Mouse (Mus musculus) retina, postnatal 1 day (tissue): ENCODE results near the gene Pikfyve.

Experiments
- DNase-seq: peaks from one replicate; pipeline ENCODE4 v3.0.0-alpha.2; 2012

Gene Pikfyve

DNA sequence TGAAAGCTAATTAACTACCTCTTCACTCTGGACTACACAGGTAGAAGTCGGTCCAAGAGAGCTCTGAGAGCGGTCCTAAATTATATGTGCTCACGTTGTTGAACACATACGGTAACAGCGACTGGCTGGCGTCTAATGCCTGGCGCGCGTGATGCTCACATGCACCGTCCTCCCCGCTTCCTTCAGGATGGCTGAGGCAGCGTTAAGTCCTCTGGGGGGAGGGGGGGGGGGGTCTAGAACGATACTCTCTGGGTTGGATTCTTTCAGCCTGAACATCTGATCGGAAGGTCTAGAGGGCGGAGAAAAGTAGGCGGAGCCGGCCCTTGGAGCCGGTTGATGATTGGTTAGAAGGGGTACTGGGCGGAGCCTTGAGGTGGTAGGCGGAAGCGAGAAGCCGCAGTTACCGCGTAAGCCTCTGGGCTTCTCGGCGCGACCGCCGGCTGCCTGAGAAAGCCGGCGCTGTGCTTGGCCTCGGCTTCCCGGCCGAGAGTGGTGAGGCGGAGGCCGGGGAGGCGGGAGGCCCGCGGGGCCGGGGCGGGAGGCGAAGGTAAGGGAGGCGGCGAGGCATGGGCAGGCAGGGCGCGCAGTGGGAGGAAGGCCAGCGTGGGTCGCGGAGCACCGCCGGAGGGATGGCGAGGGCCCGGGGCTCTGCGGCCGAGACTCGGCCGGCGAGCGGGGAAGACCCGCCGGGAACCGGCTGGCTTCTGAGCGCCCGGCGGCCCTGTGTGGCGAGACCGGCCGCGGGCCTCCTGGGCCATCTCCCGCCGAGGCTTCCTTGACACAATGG, at the start of gene Pikfyve, which contains the start of gene Idh1:
Gene Pikfyve, plus strand, starts transcription at position 397 of the 787 bp plus-strand sequence.
Gene Idh1, minus strand, starts transcription at position 214 of the 787 bp plus-strand sequence.
- DNase-seq = peak; percentile 99

DNA sequence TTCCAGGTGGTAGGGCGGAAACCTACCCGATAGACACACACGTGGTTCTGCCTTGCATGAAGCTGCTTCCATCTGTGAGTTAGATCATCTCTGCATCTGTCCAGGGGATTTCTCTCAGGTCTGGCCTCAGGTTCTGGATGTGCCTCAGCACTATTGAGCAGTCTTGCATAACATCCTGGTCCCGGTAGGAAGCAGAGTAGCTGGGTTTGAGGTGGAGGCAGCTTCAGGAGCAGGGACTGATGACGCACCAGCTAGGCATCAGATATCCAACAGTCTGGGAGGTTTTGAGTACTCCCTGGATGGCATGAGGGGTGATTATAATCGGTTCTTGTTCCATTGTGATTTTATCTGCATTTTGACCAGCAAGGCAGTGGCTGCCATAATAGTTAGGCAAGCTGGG, 48.9 kb upstream of the Pikfyve start:
- DNase-seq = no peak

DNA sequence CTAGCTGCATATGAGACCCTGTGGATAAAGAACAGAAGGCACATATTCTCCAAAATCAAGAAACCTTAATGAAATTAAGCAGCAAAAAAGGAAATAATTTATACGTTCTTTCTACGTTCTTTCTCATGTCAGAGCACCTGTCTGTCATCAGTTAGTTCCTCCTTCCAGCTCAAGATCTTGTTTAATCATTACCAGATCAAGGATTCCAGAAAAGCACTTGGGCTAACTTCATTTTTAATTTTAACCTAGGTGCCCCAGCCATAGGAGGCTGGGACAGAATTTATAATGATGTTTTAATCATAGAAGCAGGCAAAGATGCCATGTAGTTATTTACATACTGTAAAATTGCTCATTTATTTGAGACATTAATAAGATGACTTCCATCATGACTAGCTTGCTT, 41.7 kb upstream of the Pikfyve start:
- DNase-seq = no peak

DNA sequence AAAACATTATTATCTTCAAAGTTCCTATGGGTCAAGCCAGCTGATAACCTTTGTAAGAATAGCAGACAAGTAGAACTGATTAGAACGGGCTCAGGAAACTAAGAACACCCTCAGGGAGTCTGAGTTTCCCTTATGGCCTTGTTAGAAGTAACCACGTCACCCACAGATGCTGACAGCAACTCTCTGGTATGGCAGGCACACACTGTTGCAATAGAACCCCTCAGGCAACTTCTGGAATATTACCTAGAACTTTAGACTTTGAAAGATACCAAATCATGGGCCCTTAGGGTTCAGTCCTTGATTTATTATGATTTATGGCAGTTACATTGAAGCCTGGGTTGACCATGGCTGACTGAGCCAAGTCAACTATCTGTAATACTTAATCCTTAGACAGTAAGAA, 39.9 kb upstream of the Pikfyve start:
- DNase-seq = no peak

DNA sequence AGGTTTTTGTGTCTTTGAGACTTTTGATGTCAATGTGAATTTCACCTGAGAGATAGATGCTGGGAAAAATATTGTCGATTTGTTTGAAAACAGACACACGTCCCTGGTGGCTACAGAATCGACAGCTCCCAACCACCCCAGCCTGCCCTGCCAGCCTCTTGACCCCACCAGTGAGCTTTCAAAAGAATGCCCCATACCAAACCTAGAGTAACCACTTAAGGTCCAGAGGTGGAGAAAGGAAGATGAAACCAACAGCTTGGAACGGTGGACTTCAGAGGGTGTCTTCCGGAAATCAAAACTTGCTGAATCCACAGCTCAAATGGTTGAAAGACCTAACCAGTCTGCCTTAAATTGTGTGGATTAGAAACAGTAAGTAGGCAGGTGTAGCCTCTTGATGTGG, 39.2 kb upstream of the Pikfyve start:
- DNase-seq = no peak

DNA sequence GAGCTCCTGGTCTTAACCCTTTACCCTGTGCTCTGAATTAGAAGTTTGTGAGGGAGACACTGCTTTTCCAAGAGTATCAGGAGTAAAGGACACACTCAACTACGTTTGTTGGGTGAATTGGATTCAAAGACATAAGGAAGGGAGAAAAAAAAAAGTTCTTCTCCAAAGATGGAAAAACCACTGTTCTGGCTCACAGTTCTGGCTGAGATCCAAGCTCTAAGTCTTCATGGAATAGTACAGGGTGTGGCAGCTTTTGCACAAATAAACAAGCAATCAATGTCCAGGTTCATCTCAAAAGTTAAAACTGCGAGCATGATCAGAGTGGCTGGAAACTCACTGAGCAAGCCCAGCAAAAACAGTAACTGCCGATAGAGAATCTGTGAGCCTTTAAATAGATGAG, 38.5 kb upstream of the Pikfyve start:
- no peak for DNase-seq

DNA sequence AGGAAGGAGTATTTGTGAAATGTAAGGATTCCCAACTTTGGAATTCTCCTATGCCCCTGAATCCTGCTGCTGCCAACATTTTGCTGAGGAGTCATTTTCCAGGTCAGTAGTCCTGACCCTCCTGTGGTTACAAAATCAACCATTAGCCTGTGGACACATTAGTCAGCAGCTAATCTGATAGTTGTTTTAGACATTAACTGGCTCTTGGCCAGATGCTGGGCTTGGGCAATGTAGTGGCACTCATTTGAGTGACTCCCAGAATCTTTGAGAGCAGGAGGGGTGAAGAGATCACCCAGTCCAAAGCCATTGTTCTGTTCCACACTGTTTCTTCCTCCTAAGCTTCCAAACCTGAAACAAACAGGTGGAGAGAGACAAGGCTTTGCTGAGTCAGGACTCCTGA, 31.7 kb upstream of the Pikfyve start:
- peak; percentile 18 for DNase-seq

DNA sequence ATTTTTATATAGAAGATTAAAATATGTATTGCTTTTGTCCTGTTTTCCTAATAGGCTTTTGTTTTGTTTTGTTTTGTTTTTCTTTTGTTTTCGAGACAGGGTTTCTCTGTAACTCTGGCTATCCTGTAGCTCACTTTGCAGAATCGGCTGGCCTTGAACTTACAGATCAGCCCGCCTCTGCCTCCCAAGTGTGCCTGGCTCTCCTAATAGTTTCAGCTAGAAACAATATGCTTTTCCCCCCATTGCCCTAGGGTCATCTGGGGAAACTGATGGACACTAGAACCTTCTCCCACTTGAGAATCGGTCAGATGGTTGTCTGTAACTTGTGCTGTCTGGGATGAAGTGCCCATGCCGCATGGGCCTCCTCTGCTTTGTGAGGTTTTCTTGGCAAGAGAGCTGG, 30.4 kb upstream of the Pikfyve start:
- DNase-seq = no peak

DNA sequence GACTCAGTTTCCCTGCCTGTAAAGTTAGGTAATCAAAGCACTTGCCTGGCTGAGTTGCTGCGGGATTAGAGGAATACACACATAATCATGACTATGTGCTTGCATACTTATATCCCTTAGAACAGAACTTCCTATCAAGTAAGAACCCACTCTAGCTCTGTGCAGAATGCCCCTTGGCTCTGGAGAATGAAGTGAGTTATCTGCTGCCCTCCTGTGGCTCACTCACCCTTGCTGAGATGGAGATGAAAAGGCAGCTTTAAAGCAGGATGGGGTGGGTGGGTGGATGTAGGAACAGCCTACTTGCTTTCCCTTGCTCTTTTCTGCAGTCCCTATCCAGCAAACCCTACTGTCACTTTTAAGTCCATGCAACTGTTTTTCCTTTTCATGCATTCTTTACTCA, 24.3 kb upstream of the Pikfyve start:
- DNase-seq = no peak

DNA sequence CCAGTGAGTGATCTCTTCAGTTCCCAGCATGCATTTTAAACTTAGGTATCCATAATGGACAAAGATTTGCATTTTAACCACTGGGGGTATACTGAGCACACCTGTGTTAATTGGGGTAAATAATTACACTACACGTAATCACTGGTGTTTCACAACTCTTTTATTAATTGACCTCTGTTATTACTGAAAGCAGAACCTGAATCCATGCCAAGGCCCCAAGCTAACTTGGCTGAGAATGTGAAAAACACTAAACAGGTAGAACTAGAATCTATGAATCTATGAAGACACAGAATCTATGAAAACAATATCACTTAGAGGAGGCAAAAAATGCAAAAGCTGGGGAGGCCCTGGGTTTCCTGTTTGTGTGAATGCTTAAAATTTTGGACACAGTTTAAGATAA, 19.0 kb upstream of the Pikfyve start:
- no peak for DNase-seq

DNA sequence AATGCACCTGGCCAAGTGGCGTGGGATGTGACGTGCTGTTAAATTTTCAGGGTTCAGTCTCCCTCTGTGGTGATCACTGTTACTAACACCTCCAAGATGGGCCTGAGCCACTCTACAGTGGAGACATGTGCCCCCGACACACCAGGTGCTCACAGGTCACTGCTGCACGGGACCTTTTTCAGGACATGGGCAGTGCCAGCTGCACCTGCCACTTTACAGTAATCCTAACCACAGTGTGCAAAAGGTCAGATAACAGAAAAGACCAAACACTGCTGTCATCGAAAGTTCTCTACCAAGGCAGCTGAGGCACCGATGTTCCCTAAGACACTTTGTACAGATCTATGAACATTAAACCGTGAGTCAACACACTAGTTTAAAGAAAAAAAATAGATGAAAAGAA, 16.9 kb upstream of the Pikfyve start:
- no peak for DNase-seq

DNA sequence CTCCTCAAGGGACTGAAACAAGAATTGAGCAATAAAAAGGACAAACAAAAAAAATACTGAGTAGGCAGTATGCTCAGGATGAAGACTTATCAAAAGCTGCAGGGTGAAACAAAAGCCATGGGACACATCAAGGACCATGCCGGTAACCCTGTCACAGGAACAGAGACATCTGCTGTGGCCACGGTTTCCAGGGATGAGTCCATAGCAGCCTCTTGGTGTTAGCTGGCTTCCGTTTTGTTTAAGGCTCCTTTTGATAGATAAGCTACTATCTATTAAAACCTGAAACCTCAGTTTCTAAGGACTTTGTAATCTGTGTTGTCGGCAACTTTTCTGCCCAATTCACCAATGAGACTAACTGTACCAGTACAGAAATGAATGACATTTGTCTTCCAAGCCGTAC, 16.5 kb upstream of the Pikfyve start:
- no peak for DNase-seq

DNA sequence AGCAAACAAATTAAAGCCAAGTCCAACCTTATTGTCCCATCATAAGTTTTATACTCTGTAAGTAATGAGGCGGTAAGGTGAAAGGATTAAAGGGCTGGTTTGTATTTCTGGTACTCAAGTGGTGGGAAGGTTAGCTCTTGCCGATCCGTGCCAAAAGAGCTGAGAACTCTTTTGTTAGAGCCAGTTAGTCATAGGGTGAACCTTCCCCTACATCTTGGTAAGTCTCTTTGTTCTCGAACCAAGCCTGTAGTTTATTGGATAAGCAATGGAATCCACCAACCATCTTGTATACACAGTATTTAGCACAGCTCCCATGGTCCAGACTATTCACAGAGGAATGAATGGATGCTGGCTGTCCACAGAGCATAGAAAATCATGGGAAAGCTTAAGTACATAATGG, 14.9 kb upstream of the Pikfyve start:
- DNase-seq = no peak

DNA sequence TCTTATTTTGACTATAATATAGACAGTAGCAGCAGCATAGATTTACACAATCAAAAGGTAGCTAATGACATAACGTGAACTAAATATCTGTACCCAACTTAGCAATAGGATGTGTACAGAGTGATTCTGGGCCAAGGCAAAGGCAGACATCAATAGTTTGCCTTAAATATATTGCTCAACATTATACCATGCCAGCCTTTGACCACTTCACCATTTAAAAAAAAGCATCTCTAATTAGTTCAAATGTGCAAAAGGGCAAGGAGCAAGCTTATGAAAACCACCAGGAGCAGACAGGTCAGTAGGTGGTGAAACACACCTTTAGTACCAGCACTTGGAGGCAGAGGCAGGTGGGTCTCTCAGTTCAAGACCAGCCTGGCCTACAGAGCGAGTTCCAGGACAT, 12.8 kb upstream of the Pikfyve start:
- DNase-seq = no peak

DNA sequence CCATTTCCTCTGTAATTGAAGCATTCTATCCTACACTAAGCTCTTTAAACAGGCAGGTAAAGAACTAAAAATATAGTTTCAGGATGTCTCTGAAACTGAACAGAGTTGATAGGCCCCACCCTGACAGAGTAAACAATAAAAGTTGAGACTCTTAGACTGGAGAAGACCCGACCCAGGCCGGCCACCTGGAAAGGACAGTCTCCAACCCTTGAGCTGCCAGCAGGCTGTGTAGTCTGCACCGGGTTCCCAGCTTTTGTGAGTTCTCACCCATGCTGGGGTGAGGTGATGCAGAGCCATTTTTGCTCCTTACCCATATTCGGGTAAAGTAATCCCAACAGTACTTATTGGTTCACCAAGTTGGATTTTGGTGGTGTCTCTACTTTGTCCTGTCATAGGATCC, 10.3 kb upstream of the Pikfyve start:
- no peak for DNase-seq

DNA sequence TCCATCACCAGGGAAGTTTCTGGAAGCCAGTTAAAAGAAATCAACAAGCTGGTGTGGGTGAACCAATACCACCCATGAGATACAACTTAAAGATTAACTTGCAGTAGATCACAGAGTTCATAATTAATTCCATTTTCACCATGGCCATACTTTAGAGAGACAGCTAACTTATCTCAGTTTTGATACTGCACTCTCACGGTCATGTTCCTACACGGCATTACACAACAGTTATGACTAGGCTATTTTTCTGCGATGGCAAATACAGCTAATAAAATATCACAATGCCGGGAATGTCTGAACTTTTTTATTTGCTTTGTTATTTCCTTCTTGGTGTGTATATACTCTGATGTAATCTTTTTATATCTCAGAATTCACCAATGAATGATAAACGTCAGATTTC, 9.6 kb upstream of the Pikfyve start:
- no peak for DNase-seq

DNA sequence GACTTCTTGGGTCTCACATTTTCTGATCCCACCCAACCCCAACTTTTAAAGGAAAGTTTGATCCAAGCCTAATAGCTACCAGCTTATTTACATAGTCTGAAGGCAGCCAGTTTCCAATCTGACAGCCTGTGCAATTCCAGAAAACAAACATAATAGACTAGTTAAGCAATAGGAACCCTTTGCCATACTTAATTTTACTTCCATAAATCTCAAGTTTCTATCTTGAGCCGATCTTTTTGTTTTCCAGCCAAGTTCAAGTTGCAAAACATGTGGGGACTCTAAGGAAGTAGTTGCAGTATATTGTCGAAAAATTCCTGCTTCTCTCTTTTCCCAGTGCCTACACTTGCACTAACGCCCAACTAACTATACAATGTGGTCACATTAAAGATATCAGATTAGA, 9.0 kb upstream of the Pikfyve start:
- no peak for DNase-seq

DNA sequence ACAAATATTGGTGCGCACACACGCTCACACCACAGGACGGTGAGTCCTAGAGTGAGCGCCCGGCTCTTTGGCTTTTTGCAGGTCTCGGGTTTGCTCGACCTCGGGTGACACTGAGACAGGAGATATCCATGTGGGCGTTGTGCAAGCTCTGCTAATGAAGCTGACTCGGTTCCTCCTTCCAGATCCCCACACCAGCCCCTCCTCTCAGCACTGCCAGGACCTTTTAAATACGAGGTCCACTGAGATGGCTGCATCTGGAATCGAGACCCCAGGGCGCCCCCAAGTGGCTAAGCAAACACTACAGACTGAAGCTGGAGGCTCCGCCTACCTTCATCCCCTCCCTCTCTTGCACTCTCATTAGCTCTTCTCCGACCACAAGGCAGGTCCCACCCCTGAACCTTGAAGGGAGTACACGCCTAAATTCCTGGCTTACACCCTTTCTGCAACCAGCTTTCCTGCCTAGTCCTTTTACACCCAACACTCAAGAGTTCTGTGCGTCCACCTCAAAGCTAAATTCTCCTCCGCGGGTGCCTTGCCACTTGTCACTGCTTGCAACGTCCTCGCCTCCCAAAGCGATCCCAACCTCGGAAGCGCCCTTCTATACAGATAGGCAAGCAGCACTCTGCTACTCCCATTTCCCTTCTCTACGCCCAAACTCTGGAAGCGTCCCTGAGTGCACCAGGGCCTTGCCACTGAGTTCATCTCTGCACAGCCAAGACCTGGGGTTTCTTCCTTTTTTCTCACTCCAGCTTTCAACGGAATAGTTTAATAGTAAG, 8.2 kb upstream of the Pikfyve start:
- DNase-seq = peak; percentile 95

DNA sequence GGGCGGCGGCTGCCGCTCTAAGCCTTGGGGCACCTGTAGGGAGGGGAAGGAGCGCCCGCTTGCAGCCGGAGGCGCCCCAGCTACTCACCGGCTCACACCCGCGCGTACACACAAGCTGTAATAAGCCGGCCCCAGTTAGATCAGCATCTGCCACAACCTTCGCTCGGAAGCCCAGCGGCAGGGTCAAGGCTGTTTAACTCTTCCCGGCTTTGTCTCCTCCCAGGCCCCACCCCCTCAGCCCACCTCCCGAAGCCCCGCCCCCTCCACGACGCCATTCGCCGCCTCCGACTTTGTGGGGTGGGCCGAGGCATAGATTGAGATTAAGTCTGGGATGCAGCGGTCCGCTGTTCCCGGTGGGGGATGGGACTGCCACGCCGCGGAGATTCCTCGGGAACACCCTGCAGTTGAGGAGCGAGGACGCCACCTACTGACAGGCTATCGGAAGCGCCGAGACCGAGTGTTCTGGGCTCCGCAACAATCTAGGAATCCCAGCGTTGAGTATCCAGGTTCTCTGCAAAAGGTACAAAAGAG, 7.5 kb upstream of the Pikfyve start:
- DNase-seq = peak; percentile 98

DNA sequence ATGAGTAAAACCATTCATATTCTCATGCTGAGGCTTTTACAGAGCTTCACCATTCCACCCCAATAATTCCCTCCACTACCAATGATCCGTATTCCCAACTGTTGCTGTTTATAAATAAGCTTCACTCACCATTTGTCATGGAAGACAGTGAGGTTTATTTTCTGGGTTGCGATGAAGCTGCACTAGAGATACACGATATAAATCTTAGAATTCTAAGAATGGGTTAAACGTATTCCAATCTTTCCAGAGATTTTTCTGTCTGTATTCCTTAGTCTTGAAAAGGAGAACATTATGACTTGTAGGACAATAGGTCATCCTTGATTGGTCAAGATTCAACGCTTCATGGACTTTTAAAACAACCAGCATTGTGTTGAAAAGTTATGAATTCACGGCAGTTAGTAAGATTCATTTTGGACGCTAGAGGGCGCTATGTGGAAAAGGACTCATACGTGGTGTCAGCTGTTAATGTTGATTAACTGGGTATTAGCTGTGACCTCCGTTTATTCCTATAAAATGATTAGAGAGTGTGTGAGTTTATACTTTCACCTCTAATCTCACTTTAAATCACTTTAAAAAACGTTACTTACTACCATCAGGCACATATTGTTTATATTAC, 6.7 kb upstream of the Pikfyve start:
- peak; percentile 90 for DNase-seq

DNA sequence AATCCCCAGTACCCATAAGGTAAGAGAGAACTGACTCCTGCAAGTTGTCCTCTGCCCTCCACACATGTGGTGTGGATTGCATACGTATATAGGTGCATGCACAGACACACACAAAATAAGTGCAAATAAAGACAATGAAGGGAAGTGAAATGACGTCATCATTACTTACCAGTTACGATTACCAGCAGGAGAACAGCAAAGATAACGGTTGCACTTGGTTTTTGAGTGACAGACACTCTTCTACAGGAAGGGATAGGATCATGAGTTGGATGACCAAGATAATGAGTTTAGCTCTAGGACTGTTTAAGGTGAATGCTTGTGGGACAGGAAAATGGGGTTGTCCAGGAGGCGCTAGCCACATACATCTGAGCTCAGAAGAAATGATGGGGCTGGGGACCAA, 5.0 kb upstream of the Pikfyve start:
- DNase-seq = no peak

DNA sequence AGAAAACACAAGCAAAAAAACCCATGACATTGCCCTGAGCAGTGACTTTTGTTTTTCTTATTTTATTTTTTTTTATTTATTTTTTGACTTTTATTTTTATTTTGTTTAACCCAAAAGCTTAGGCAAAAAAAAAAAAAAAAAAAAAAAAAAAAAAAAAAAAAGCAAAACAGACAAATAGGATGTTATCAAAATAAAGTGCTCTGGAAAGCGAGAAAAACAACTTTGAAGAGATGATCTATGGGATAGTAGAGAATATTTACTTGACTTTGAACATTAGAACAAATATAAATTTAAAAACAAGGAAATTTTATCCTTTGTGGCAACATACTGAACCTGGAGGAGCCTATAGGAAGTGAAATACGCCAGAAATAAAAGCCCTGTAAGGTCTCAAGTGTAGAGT, 2.5 kb upstream of the Pikfyve start:
- no peak for DNase-seq

DNA sequence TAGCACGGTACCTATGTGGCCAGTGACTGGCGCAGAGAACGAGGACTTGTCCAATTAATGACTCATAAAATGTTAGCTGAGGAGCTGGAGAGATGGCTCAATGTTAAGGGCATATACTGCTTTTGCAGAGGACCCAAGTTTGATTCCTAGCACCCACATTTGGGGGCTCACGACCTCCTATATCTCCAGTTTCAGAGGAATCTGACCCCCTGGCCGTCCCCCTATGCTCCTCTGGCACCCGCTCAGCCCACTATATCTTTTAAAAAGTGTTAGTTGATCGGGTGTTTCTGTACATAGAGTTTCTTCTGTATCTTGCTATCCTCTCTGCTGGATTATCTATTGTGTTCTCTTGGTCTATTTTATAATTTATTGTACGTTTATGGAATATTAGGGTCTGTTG, 1.5 kb upstream of the Pikfyve start:
- DNase-seq = no peak
